Mouse (Mus musculus) C2C12 (cell line): ENCODE data around the gene Cspg5.

ENCODE experiments used
- CEBPB ChIP-seq: IDR thresholded peaks from one replicate; pipeline ENCODE4 v1.6.1; 2011; ENCODE audit warnings: low read depth, mild to moderate bottlenecking, control low read depth, moderate library complexity
- CTCF ChIP-seq: IDR thresholded peaks from one replicate; pipeline ENCODE4 v1.5.1; 2011; ENCODE audit not compliant: control insufficient read depth, insufficient read depth, insufficient read length

DNA sequence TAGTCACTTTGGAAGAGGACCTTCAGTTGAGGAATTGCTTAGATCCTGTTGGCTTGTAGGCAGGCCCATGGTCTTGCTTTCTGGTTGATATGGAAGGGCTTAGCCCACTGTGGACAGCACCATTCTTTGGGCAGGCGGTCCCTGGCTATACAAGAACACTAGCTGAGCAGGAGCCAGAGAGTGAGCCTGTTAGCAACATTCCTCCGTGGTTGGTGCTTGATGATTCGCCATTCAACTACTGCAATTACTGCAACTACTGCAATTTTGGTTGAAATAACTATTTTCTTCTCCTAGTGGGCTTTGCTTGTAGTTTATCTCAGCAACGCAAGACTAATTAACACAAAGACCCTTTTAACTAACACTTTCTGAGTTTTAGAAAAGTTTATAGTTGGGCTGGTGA, 17.4 kb upstream of the Cspg5 start:
- TF ChIP-seq CTCF (no peak), CEBPB (no peak)
